Mouse (Mus musculus) kidney, adult 2 months (tissue): Measurements from ENCODE around the gene Tmem54. TPM values are rescaled to one million over a fixed set of nuclear protein-coding genes. Genes with fewer than 3 reads are reported as not detected.

Experiments
- DNase-seq: peaks from one replicate; pipeline ENCODE4 v3.0.0; 2021
- H3K27ac ChIP-seq: fragments of 200-500 bp; 2 replicates; pipeline ENCODE4 v1.5.1; 2012; ENCODE audit warnings: low read depth, low read length, control low read depth, inconsistent platforms; ENCODE audit not compliant: insufficient read depth
- H3K27me3 ChIP-seq: fragments of 200-500 bp; replicated peaks from 2 replicates; pipeline ENCODE4 v1.6.1; 2012; ENCODE audit warnings: mild to moderate bottlenecking, moderate library complexity, low read length, inconsistent platforms; ENCODE audit not compliant: control insufficient read depth, insufficient read depth
- H3K36me3 ChIP-seq: fragments of 200-500 bp; 2 replicates; pipeline ENCODE4 v1.6.1; 2012; ENCODE audit warnings: mild to moderate bottlenecking, moderate library complexity, low read length, inconsistent platforms; ENCODE audit not compliant: control insufficient read depth, insufficient read depth
- H3K4me1 ChIP-seq: fragments of 200-500 bp; 2 replicates; pipeline ENCODE4 v1.6.1; 2011; ENCODE audit warnings: low read length; ENCODE audit not compliant: control insufficient read depth, insufficient read depth
- H3K4me3 ChIP-seq: fragments of 200-500 bp; 2 replicates; pipeline ENCODE4 v1.5.1; 2011; ENCODE audit warnings: mild to moderate bottlenecking, low read depth, low read length, control low read depth; ENCODE audit not compliant: insufficient read depth
- CTCF ChIP-seq: fragments of 200-500 bp; conservative IDR thresholded peaks from 2 replicates; pipeline ENCODE4 v1.5.1; 2011; ENCODE audit warnings: low read depth, mild to moderate bottlenecking, control low read depth, low read length, moderate library complexity, mixed read lengths; ENCODE audit not compliant: insufficient read depth, insufficient read length
- POLR2A ChIP-seq: fragments of 200-500 bp; IDR thresholded peaks from one replicate; pipeline ENCODE4 v1.6.1; 2011; ENCODE audit warnings: low read depth, low read length, control low read depth
- WGBS: fragments of 180-500 bp; shearing (Covaris S2); methylation state at CpG from one replicate; pipeline ENCODE4 v1.1.7; 2018; 5-methylcytosine and 5-hydroxymethylcytosine counted together
- polyA plus RNA-seq: library from polyadenylated mRNA; depleted of rRNA; stranded (reverse); fragments of >200 nt; gene quantifications from 2 replicates; pipeline ENCODE4 v1.2.3, GENCODE M21; 2012

Tmem54 gene
- polyA plus RNA-seq, 1 experiment, result 9.9 TPM

GRCm38 (mm10) chr4:129102133-129102829 lies 3.1 kb upstream of the Tmem54 start:
- Histone ChIP-seq H3K36me3 (no peaks in the 10 kb centered on the region), H3K4me1 (no peaks in the 10 kb centered on the region), H3K27me3 (0 out of 2 replicates have a peak, but pooled peaks cover 1% of the 10 kb centered on the region), H3K4me3 (no peak overlapping the region), H3K27ac (no peak overlapping the region)
- TF ChIP-seq POLR2A, result no peak
- no peak for TF ChIP-seq CTCF
- WGBS, result 78% methylated on average over 14 of the region's 14 CpGs
- DNase-seq, result no peak

GRCm38 (mm10) chr4:129106073-129106472 lies 725 bp downstream of the Tmem54 start:
- 52% methylated on average over 9 of the region's 9 CpGs for WGBS
- no peaks in the 10 kb centered on the region for H3K4me1 ChIP-seq
- no peak for DNase-seq
- TF ChIP-seq CTCF (no peak), POLR2A (no peak)
- H3K27me3 ChIP-seq, result 0 out of 2 replicates have a peak, but pooled peaks cover 1% of the 10 kb centered on the region
- no peaks in the 10 kb centered on the region for H3K36me3 ChIP-seq
- no peak overlapping the region for H3K27ac ChIP-seq
- no peak overlapping the region for H3K4me3 ChIP-seq

DNA sequence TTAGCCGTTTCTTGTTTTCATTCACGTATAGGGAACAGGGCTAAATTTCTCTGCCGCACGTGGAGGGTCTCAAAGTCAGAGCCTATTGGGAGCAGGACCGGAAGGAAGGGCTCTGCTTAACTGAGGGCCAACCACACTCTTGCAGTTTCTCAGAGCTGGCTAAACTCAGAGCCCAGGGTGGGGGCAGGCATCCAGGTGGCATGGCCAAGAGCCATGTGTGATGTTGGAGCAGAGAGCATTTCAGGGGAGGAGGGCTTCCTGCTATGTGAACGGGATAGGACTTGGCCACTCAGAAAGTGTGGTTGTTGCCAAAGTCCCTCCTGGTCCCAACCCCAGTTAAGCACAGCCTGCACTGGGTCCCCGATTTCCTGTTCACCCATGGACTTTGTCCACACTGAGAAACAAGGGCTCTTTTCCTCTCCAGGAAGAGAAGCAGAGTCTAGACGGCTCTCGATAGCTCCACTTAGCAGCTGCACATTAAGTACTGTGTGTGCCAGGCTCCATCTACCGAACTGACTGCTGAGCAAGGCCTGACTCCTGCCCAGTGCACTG lies 2.1 kb downstream of the Tmem54 start:
- Histone ChIP-seq H3K4me1 (no peaks in the 10 kb centered on the region), H3K27me3 (0 out of 2 replicates have a peak, but pooled peaks cover 1% of the 10 kb centered on the region), H3K4me3 (no peak overlapping the region), H3K36me3 (no peaks in the 10 kb centered on the region), H3K27ac (no peak overlapping the region)
- DNase-seq, result no peak
- 59% methylated on average over 10 of the region's 10 CpGs for WGBS
- TF ChIP-seq POLR2A, result no peak
- TF ChIP-seq CTCF, result no peak

- Histone ChIP-seq H3K27me3 (0 out of 2 replicates have a peak, but pooled peaks cover 1% of the 10 kb centered on the region), H3K36me3 (no peaks in the 10 kb centered on the region), H3K4me3 (no peak overlapping the region), H3K27ac (no peak overlapping the region), H3K4me1 (no peaks in the 10 kb centered on the region)
- TF ChIP-seq CTCF, result no peak
- WGBS, result 50% methylated on average over 7 of the region's 7 CpGs
- DNase-seq, result no peak
These were observed 3.3 kb downstream of the Tmem54 start for GRCm38 (mm10) chr4:129108624-129109023.

DNA sequence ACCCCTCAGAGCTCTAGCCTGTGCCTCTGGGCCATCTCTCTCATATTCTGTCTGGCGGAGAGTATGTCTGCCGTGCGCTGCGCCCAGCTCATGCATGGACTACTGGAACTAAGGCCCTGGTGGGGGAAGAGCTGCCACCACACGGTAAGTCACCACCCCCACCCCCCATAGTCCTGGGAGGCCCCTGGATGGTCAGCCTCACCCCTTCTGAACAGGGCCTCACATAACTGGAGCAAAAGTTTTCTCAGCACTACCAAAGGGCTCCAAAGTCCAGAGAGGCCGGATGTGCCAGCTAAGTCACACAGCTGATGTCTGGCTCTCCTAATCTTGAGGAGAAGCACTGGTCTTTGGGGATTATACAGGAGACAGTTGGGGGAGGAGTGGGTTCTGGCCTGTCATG lies 5.5 kb downstream of the Tmem54 start:
- Histone ChIP-seq H3K4me3 (no peak overlapping the region), H3K27me3 (no peaks in the 10 kb centered on the region), H3K27ac (no peak overlapping the region), H3K36me3 (no peaks in the 10 kb centered on the region), H3K4me1 (no peaks in the 10 kb centered on the region)
- 87% methylated on average over 6 of the region's 6 CpGs for WGBS
- no peak for TF ChIP-seq CTCF
- TF ChIP-seq POLR2A, result no peak
- DNase-seq, result no peak

DNA sequence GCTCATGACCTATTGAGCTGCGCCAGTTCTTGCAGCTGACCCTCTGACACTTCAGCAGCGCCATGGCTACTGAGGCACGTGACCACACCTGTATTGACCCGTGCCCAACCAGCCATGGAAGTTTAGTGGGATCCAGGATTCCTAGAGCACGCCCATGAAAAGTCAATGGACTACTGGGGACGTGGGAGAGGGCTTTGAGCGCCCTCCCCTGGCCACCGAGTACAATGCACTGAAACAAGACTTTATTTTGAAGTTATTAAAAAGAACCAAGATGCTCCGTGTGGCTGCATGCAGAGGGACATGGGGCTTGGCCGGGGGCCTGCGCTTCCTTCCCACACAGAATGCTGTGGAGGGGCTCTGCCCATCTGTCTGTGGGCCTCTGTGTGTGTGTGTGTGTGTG lies 6.0 kb downstream of the Tmem54 start:
- 48% methylated on average over 11 of the region's 11 CpGs for WGBS
- DNase-seq, result no peak
- Histone ChIP-seq H3K36me3 (no peaks in the 10 kb centered on the region), H3K4me1 (no peaks in the 10 kb centered on the region), H3K27ac (no peak overlapping the region), H3K27me3 (no peaks in the 10 kb centered on the region), H3K4me3 (no peak overlapping the region)
- peak; percentile 41 for TF ChIP-seq CTCF
- TF ChIP-seq POLR2A, result no peak

DNA sequence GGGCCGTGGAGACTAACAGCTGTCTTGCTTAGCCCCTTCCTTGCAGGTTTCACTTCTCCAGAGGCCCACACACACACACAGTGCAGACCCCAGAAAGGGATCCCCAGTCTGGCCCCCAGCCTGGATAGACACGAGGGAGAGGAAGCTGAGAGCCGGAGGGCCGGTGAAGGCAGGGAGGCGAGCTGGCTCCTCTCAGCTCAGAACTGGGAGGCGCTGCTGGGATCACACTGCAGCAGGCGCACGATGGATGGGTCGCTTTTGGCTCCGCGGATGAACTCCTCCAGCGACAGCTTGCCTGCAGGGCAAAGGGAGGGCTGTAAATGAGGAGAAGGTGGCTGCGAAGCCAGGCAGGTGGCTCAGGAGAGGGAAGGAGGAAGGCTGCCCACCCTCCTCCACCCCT lies 6.9 kb downstream of the Tmem54 start:
- TF ChIP-seq POLR2A (no peak), CTCF (no peak)
- WGBS, result 36% methylated on average over 13 of the region's 13 CpGs
- Histone ChIP-seq H3K36me3 (no peaks in the 10 kb centered on the region), H3K27me3 (no peaks in the 10 kb centered on the region), H3K4me1 (no peaks in the 10 kb centered on the region), H3K4me3 (no peak overlapping the region), H3K27ac (no peak overlapping the region)
- no peak for DNase-seq
